Mouse (Mus musculus) G1E (cell line): ENCODE measurements around the gene Col18a1. TPM values are rescaled to one million over a fixed set of nuclear protein-coding genes. Genes with fewer than 3 reads are reported as not detected.

ENCODE experiments used
- ATAC-seq: 2 replicates; pipeline ENCODE4 v1.8.0; 2016; ENCODE audit warnings: mild to moderate bottlenecking; ENCODE audit not compliant: insufficient number of reproducible peaks, poor library complexity, low FRiP score, severe bottlenecking; ENCODE audit errors: extremely low read depth
- DNase-seq: peaks from one replicate; pipeline ENCODE4 v3.0.0; 2012; ENCODE audit warnings: low spot score
- H3K27me3 ChIP-seq: 2 replicates; pipeline ENCODE4 v1.6.1; 2012; ENCODE audit warnings: mild to moderate bottlenecking, low read length, inconsistent platforms; ENCODE audit not compliant: insufficient read depth
- H3K36me3 ChIP-seq: replicated peaks from 2 replicates; pipeline ENCODE3; 2012; ENCODE audit warnings: mild to moderate bottlenecking, inconsistent platforms
- H3K4me1 ChIP-seq: 2 replicates; pipeline ENCODE4 v1.6.1; 2012; ENCODE audit warnings: low read depth, low read length, inconsistent platforms, mixed read lengths; ENCODE audit not compliant: insufficient read depth
- H3K4me3 ChIP-seq: 2 replicates; pipeline ENCODE4 v1.5.1; 2012; ENCODE audit warnings: low read depth, mild to moderate bottlenecking, inconsistent platforms, low read length, moderate library complexity, mixed read lengths
- H3K9me3 ChIP-seq: replicated peaks from 2 replicates; pipeline ENCODE4 v1.6.1; 2012; ENCODE audit warnings: inconsistent platforms
- CTCF ChIP-seq: IDR thresholded peaks from 2 replicates; pipeline ENCODE4 v1.5.1; 2012; ENCODE audit warnings: low read depth, low read length, inconsistent platforms, mixed read lengths
- GATA1 ChIP-seq: IDR thresholded peaks from 2 replicates; pipeline ENCODE4 v1.6.1; 2012; ENCODE audit warnings: borderline replicate concordance, low read length, inconsistent platforms, mixed read lengths
- GATA2 ChIP-seq: IDR thresholded peaks from 2 replicates; pipeline ENCODE4 v1.6.1; 2012; ENCODE audit warnings: low read depth, low read length, inconsistent platforms, borderline replicate concordance
- POLR2AphosphoS5 ChIP-seq: IDR thresholded peaks from 2 replicates; pipeline ENCODE4 v1.6.1; 2012; ENCODE audit warnings: low read depth, low read length, inconsistent platforms; ENCODE audit not compliant: insufficient replicate concordance
- TAL1 ChIP-seq: conservative IDR thresholded peaks from 2 replicates; pipeline ENCODE4 v1.6.1; 2012; ENCODE audit warnings: low read depth, low read length, inconsistent platforms, mixed read lengths
- polyA plus RNA-seq: library from polyadenylated mRNA; stranded (reverse); fragments of >175 nt; gene quantifications from 2 replicates; pipeline ENCODE4 v1.2.3, GENCODE M21; 2012
- total RNA-seq, 2 experiments: library from RNA; stranded (forward) in 1 of 2; stranded (reverse) in 1 of 2; fragments of 200-1000 nt in 1 of 2; fragments of >200 nt in 1 of 2; fragmentation: Nextera tagmentation in 1 of 2; gene quantifications; 2 replicates each; pipeline ENCODE4 v1.2.3; 2014 to 2017

Col18a1 gene
- total and polyA plus RNA-seq, 3 experiments = 33.0 to 145 (median 45.1) TPM

- no peak for TF ChIP-seq POLR2AphosphoS5
- Histone ChIP-seq H3K4me1 (peaks cover 86% of the 10 kb centered on the region), H3K36me3 (no peaks in the 10 kb centered on the region), H3K4me3 (peak overlapping the region; percentile 36; the same call in 1 of the 2 replicates), H3K27me3 (no peaks in the 10 kb centered on the region; the same call in 1 of the 2 replicates), H3K9me3 (0 out of 2 replicates have a peak, but pooled peaks cover 4% of the 10 kb centered on the region)
- ATAC-seq (no peak), DNase-seq (no peak)
Observed at GRCm38 (mm10) chr10:77210666-77211065, 44.3 kb upstream of the Col18a1 start.

DNA sequence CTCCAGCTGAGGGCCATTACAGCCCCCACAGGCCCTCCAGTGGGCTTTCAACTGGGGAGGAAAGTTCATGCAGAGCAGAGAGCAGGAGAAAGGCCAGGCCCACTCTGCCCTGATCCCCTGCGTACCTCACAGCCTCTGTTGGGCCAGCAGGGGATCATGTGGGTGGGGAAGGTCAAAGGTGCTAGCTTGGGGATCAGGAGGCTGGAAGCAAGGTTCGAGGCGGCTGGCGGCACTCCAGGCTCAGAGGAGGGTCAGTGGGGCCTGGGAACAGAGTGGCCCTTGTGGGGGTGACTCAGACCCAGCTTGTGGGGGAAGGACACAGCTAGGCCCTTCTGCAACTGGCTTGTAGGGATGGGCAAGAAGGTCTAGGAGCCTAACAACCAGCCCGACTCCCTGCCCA, 42.9 kb upstream of the Col18a1 start:
- Histone ChIP-seq H3K9me3 (0 out of 2 replicates have a peak, but pooled peaks cover 4% of the 10 kb centered on the region), H3K36me3 (no peaks in the 10 kb centered on the region), H3K4me1 (peaks cover 80% of the 10 kb centered on the region), H3K27me3 (no peaks in the 10 kb centered on the region; the same call in 1 of the 2 replicates), H3K4me3 (no peak overlapping the region)
- ATAC-seq (no peak), DNase-seq (no peak)
- no peak for TF ChIP-seq POLR2AphosphoS5
- no peak for TF ChIP-seq TAL1

- ATAC-seq = 0 out of 2 replicates have a peak, but pooled peaks have one; percentile 24
- no peak for DNase-seq
Observed at GRCm38 (mm10) chr10:77206565-77207079, 40.3 kb upstream of the Col18a1 start.

DNA sequence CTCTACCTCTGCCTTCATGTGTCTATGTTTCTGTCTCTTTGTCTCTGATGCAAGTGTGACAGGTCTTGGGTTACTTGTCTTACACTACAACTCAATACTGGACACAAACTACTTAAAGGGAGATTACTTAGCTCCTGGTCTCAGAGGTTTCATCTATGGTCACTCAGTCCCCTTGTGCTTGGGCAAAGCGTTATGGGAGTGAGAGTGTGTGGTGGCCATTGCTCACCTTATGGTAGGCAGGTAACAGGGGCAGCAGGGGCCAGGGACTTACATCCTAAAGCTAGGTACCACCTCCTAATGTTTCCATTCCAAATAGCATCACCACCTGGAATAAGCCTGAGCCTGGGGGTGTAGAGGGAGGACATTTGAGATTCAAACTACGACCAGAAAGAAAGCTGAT, 39.8 kb upstream of the Col18a1 start:
- DNase-seq (no peak), ATAC-seq (no peak)
- TF ChIP-seq GATA1 = no peak
- no peak for TF ChIP-seq POLR2AphosphoS5
- no peak for TF ChIP-seq GATA2
- no peak for TF ChIP-seq TAL1
- TF ChIP-seq CTCF = no peak
- Histone ChIP-seq H3K27me3 (peaks cover 5% of the 10 kb centered on the region), H3K9me3 (0 out of 2 replicates have a peak, but pooled peaks cover 4% of the 10 kb centered on the region), H3K36me3 (no peaks in the 10 kb centered on the region), H3K4me1 (peaks cover 57% of the 10 kb centered on the region), H3K4me3 (no peak overlapping the region)

More at GRCm38 (mm10) chr10:77206565-77207079, 40.3 kb upstream of the Col18a1 start:
- TF ChIP-seq GATA2 (no peak), CTCF (no peak)
- Histone ChIP-seq H3K36me3 (no peaks in the 10 kb centered on the region), H3K9me3 (0 out of 2 replicates have a peak, but pooled peaks cover 4% of the 10 kb centered on the region), H3K27me3 (peaks cover 3% of the 10 kb centered on the region; the same call in 1 of the 2 replicates), H3K4me3 (no peak overlapping the region), H3K4me1 (peaks cover 58% of the 10 kb centered on the region)

DNA sequence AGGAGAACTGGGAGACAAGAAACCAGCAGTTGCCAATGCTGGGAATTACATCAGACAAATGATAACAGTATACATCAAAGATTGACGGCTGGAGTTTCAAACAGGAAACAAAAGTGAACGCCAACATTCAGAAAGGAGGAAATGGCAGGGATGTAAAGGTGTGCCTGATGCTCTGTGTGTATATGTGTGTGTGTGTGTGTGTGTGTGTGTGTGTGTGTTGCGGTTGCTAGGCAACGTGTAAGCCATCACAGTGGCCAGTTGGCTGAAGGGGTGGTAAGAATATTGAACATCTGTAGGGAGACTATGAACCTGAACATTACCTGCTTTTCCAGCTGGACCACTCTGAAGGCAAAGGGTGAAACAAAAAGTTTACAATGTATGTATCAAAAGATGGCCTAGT, 37.6 kb upstream of the Col18a1 start:
- ATAC-seq = no peak
- peaks cover 47% of the 10 kb centered on the region for H3K4me1 ChIP-seq
- TF ChIP-seq GATA2 (no peak), CTCF (no peak), POLR2AphosphoS5 (no peak), GATA1 (no peak), TAL1 (no peak)
- H3K4me3 ChIP-seq = no peak overlapping the region
- DNase-seq = no peak
- peaks cover 14% of the 10 kb centered on the region for H3K27me3 ChIP-seq
- no peaks in the 10 kb centered on the region for H3K9me3 ChIP-seq
- no peaks in the 10 kb centered on the region for H3K36me3 ChIP-seq

DNA sequence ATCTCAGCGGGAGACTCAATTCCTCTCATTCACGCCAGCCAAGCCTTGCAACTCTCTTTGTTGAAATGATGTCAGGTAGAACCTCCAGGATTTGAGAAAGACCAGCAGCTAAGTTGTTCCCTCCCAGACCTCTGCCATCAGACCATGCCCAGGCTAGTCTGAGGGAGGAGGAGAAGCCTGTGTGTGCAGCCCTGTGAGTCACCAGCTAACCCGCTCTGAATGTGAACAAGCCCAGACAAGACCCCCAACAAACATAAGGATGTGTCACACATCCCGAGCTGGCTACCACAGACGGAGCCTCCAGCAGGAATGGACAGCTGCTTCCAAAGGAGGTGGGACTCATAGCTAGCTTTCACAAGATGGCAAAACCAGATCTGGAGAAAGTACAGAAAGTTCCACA, 35.6 kb upstream of the Col18a1 start:
- no peak for DNase-seq
- ATAC-seq = no peak
- TF ChIP-seq TAL1 (no peak), POLR2AphosphoS5 (no peak), CTCF (no peak)

DNA sequence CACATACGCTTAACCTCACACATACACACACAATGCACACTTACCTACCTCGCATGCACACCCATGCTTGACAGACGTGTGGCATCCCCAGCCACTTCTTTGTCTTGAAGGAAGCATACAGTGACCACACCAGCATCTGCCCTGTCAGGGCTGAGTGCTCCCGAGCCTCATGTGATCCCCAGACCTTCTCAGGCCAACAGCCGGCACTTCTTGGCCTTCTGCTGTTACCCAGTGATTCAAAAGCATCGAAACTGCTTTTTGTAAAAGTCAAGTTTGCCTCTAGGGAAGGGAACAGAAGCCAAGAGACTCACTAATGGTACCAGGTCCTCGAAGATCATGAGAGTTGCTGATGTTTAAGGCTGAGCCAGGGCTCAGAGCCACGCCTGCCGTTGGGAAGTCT, 33.9 kb upstream of the Col18a1 start:
- DNase-seq (no peak), ATAC-seq (no peak)
- Histone ChIP-seq H3K9me3 (no peaks in the 10 kb centered on the region), H3K36me3 (no peaks in the 10 kb centered on the region), H3K27me3 (peaks cover 16% of the 10 kb centered on the region), H3K4me3 (no peak overlapping the region; the same call in 1 of the 2 replicates), H3K4me1 (peaks cover 30% of the 10 kb centered on the region)
- TF ChIP-seq GATA1 = no peak
- TF ChIP-seq POLR2AphosphoS5 = no peak
- TF ChIP-seq GATA2 = no peak
- no peak for TF ChIP-seq TAL1
- no peak for TF ChIP-seq CTCF

More for the DNA sequence above, 35.6 kb upstream of the Col18a1 start:
- Histone ChIP-seq H3K9me3 (no peaks in the 10 kb centered on the region), H3K36me3 (no peaks in the 10 kb centered on the region), H3K27me3 (peaks cover 16% of the 10 kb centered on the region), H3K4me1 (peaks cover 40% of the 10 kb centered on the region), H3K4me3 (no peak overlapping the region)
